Mouse (Mus musculus) stomach, embryonic 16.5 days (tissue): ENCODE results near the gene Tspo2. TPM values are rescaled to one million over a fixed set of nuclear protein-coding genes. Genes with fewer than 3 reads are reported as not detected.

Experiments
- ATAC-seq: fragments of 200-750 bp; cut with Nextera tagmentation; 2 replicates; pipeline ENCODE4 v1.8.0; 2017; ENCODE audit warnings: moderate number of reproducible peaks, moderate TSS enrichment; ENCODE audit not compliant: insufficient read depth, low FRiP score
- H3K27ac ChIP-seq: fragments of 300-500 bp; sonication (generic); 2 replicates; pipeline ENCODE4 v1.5.1; 2014; ENCODE audit warnings: low read length
- H3K27me3 ChIP-seq: fragments of 300-500 bp; sonication (generic); 2 replicates; pipeline ENCODE4 v1.6.1; 2014; ENCODE audit warnings: low read length, control low read depth, mixed read lengths; ENCODE audit not compliant: control insufficient read depth, insufficient read depth
- H3K36me3 ChIP-seq: fragments of 300-500 bp; sonication (generic); 2 replicates; pipeline ENCODE4 v1.6.1; 2014; ENCODE audit warnings: low read length; ENCODE audit not compliant: control insufficient read depth, insufficient read depth
- H3K4me1 ChIP-seq: fragments of 300-500 bp; sonication (generic); 2 replicates; pipeline ENCODE4 v1.6.1; 2014; ENCODE audit warnings: low read length, control low read depth, mixed read lengths; ENCODE audit not compliant: control insufficient read depth, insufficient read depth
- H3K4me2 ChIP-seq: fragments of 300-500 bp; sonication (generic); 2 replicates; pipeline ENCODE4 v1.6.1; 2014; ENCODE audit warnings: low read depth, low read length, mixed read lengths
- H3K4me3 ChIP-seq: fragments of 300-500 bp; sonication (generic); replicated peaks from 2 replicates; pipeline ENCODE4 v1.5.1; 2014; ENCODE audit warnings: mild to moderate bottlenecking, low read length
- H3K9ac ChIP-seq: fragments of 300-500 bp; sonication (generic); 2 replicates; pipeline ENCODE4 v1.6.1; 2014; ENCODE audit warnings: low read length
- H3K9me3 ChIP-seq: fragments of 300-500 bp; sonication (generic); replicated peaks from 2 replicates; pipeline ENCODE4 v1.6.1; 2016; ENCODE audit warnings: low read length, control low read depth; ENCODE audit not compliant: control insufficient read depth
- WGBS: fragments of 180-500 bp; shearing (Covaris S2); extraction: QIAGEN DNeasy Blood & Tissue Kit; methylation state at CpG from one replicate; pipeline ENCODE4 v1.1.7; 2014; 5-methylcytosine and 5-hydroxymethylcytosine counted together
- polyA plus RNA-seq: library from polyadenylated mRNA; unstranded; fragments of >200 nt; fragmentation: Nextera tagmentation; extraction: Ambion mirVana; gene quantifications from 2 replicates; pipeline ENCODE4 v1.2.1, GENCODE M21; 2015

The Tspo2 gene
- 8.1 and 8.5 TPM in 2 replicates for polyA plus RNA-seq

- H3K9ac ChIP-seq: 0 out of 2 replicates have a peak within 1 kb of the TSS, but pooled peaks have one; percentile 7
- peak within 1 kb of the TSS; percentile 22; the same call in 1 of the 2 replicates for H3K27ac ChIP-seq
- H3K4me3 ChIP-seq: no peak within 1 kb of the TSS
- H3K9me3 ChIP-seq: no peaks in the 10 kb centered on the region
- WGBS: 40% methylated on average over 7 of the region's 7 CpGs
- H3K27me3 ChIP-seq: no peaks in the 10 kb centered on the region
- H3K4me1 ChIP-seq: peaks cover 4% of the 10 kb centered on the region; the same call in 1 of the 2 replicates
- ATAC-seq: no peak; the same call in 1 of the 2 replicates
- no peaks in the 10 kb centered on the region for H3K36me3 ChIP-seq
- H3K4me2 ChIP-seq: no peak within 1 kb of the TSS
These were observed at the start of gene Tspo2 for GRCm38 (mm10) chr17:48451353-48451675. Gene Tspo2 (minus strand): TSS chr17:48451522.

GRCm38 (mm10) chr17:48500846-48501445 lies 49.6 kb upstream of the Tspo2 start:
- Histone ChIP-seq H3K4me1 (no peaks in the 10 kb centered on the region), H3K36me3 (no peaks in the 10 kb centered on the region), H3K27ac (no peak overlapping the region), H3K27me3 (no peaks in the 10 kb centered on the region), H3K4me3 (no peak overlapping the region), H3K4me2 (no peak overlapping the region), H3K9me3 (no peaks in the 10 kb centered on the region), H3K9ac (no peak overlapping the region)
- WGBS: 81% methylated on average over 7 of the region's 7 CpGs
- ATAC-seq: no peak

GRCm38 (mm10) chr17:48497986-48498385 lies 46.7 kb upstream of the Tspo2 start:
- H3K27me3 ChIP-seq: no peaks in the 10 kb centered on the region
- 69% methylated on average over 3 of the region's 3 CpGs for WGBS
- H3K4me2 ChIP-seq: no peak overlapping the region
- H3K9me3 ChIP-seq: no peaks in the 10 kb centered on the region
- no peak for ATAC-seq
- no peak overlapping the region for H3K4me3 ChIP-seq
- H3K4me1 ChIP-seq: no peaks in the 10 kb centered on the region
- H3K36me3 ChIP-seq: no peaks in the 10 kb centered on the region
- no peak overlapping the region for H3K27ac ChIP-seq
- H3K9ac ChIP-seq: no peak overlapping the region

- Histone ChIP-seq H3K4me2 (no peak overlapping the region), H3K27me3 (no peaks in the 10 kb centered on the region), H3K4me1 (no peaks in the 10 kb centered on the region), H3K9ac (no peak overlapping the region), H3K27ac (no peak overlapping the region), H3K9me3 (no peaks in the 10 kb centered on the region; the same call in 1 of the 2 replicates), H3K36me3 (no peaks in the 10 kb centered on the region), H3K4me3 (no peak overlapping the region)
- 65% methylated on average over 8 of the region's 8 CpGs for WGBS
- ATAC-seq: no peak
These were observed 42.7 kb upstream of the Tspo2 start for GRCm38 (mm10) chr17:48493986-48494385.

GRCm38 (mm10) chr17:48493582-48493981 lies 42.3 kb upstream of the Tspo2 start:
- 43% methylated on average over 7 of the region's 7 CpGs for WGBS

GRCm38 (mm10) chr17:48492621-48493020 lies 41.3 kb upstream of the Tspo2 start:
- Histone ChIP-seq H3K27ac (no peak overlapping the region), H3K36me3 (no peaks in the 10 kb centered on the region), H3K4me2 (no peak overlapping the region), H3K4me3 (no peak overlapping the region), H3K27me3 (no peaks in the 10 kb centered on the region), H3K9ac (no peak overlapping the region), H3K9me3 (no peaks in the 10 kb centered on the region; the same call in 1 of the 2 replicates), H3K4me1 (no peaks in the 10 kb centered on the region)
- WGBS: 89% methylated on average over 8 of the region's 8 CpGs
- ATAC-seq: no peak

More at GRCm38 (mm10) chr17:48493582-48493981, 42.3 kb upstream of the Tspo2 start:
- Histone ChIP-seq H3K27ac (no peak overlapping the region), H3K36me3 (no peaks in the 10 kb centered on the region), H3K4me1 (no peaks in the 10 kb centered on the region), H3K9ac (no peak overlapping the region), H3K9me3 (no peaks in the 10 kb centered on the region; the same call in 1 of the 2 replicates), H3K4me2 (no peak overlapping the region), H3K4me3 (no peak overlapping the region), H3K27me3 (no peaks in the 10 kb centered on the region)
- ATAC-seq: 0 out of 2 replicates have a peak, but pooled peaks have one; percentile 29

GRCm38 (mm10) chr17:48489466-48489865 lies 38.1 kb upstream of the Tspo2 start:
- H3K4me1 ChIP-seq: no peaks in the 10 kb centered on the region
- no peak overlapping the region for H3K4me3 ChIP-seq
- 89% methylated on average over 3 of the region's 3 CpGs for WGBS
- no peak overlapping the region for H3K27ac ChIP-seq
- H3K9me3 ChIP-seq: no peaks in the 10 kb centered on the region; the same call in 1 of the 2 replicates
- no peak for ATAC-seq
- no peak overlapping the region for H3K4me2 ChIP-seq
- H3K27me3 ChIP-seq: no peaks in the 10 kb centered on the region
- H3K9ac ChIP-seq: no peak overlapping the region
- no peaks in the 10 kb centered on the region for H3K36me3 ChIP-seq

GRCm38 (mm10) chr17:48484191-48484590 lies 32.9 kb upstream of the Tspo2 start:
- Histone ChIP-seq H3K9ac (no peak overlapping the region), H3K36me3 (no peaks in the 10 kb centered on the region), H3K4me3 (no peak overlapping the region), H3K4me1 (no peaks in the 10 kb centered on the region), H3K27ac (no peak overlapping the region), H3K9me3 (no peaks in the 10 kb centered on the region), H3K4me2 (no peak overlapping the region), H3K27me3 (no peaks in the 10 kb centered on the region)
- 89% methylated on average over 5 of the region's 5 CpGs for WGBS
- ATAC-seq: no peak

GRCm38 (mm10) chr17:48483764-48484163 lies 32.4 kb upstream of the Tspo2 start:
- H3K36me3 ChIP-seq: no peaks in the 10 kb centered on the region
- no peak overlapping the region for H3K9ac ChIP-seq
- 78% methylated on average over 5 of the region's 5 CpGs for WGBS
- H3K27me3 ChIP-seq: no peaks in the 10 kb centered on the region
- no peak overlapping the region for H3K4me3 ChIP-seq
- no peak for ATAC-seq
- no peak overlapping the region for H3K27ac ChIP-seq
- no peak overlapping the region for H3K4me2 ChIP-seq
- no peaks in the 10 kb centered on the region for H3K9me3 ChIP-seq
- no peaks in the 10 kb centered on the region for H3K4me1 ChIP-seq
